Mouse (Mus musculus) neural tube, embryonic 14.5 days (tissue): ENCODE measurements around the gene Poc1a. TPM values are rescaled to one million over a fixed set of nuclear protein-coding genes. Genes with fewer than 3 reads are reported as not detected.

ENCODE experiments used
- ATAC-seq: fragments of 200-750 bp; cut with Nextera tagmentation; 2 replicates; pipeline ENCODE4 v1.8.0; 2017; ENCODE audit warnings: low read depth, mild to moderate bottlenecking, moderate TSS enrichment, moderate library complexity
- H3K27ac ChIP-seq: fragments of 300-500 bp; sonication (generic); 2 replicates; pipeline ENCODE4 v1.5.1; 2014; ENCODE audit warnings: low read depth, mild to moderate bottlenecking, control low read depth, low read length, moderate library complexity, mixed read lengths
- H3K27me3 ChIP-seq: fragments of 300-500 bp; sonication (generic); 2 replicates; pipeline ENCODE4 v1.6.1; 2014; ENCODE audit warnings: low read length; ENCODE audit not compliant: control insufficient read depth, insufficient read depth
- H3K36me3 ChIP-seq: fragments of 300-500 bp; sonication (generic); 2 replicates; pipeline ENCODE4 v1.6.1; 2014; ENCODE audit warnings: low read length, mixed read lengths; ENCODE audit not compliant: control insufficient read depth, insufficient read depth
- H3K4me1 ChIP-seq: fragments of 300-500 bp; sonication (generic); 2 replicates; pipeline ENCODE4 v1.6.1; 2014; ENCODE audit warnings: low read length; ENCODE audit not compliant: control insufficient read depth, insufficient read depth
- H3K4me2 ChIP-seq: fragments of 300-500 bp; sonication (generic); 2 replicates; pipeline ENCODE4 v1.6.1; 2014; ENCODE audit warnings: mild to moderate bottlenecking, low read depth, low read length, control low read depth
- H3K4me3 ChIP-seq: fragments of 300-500 bp; sonication (generic); 2 replicates; pipeline ENCODE4 v1.5.1; 2014; ENCODE audit warnings: low read depth, low read length, control low read depth, mixed read lengths
- H3K9ac ChIP-seq: fragments of 300-500 bp; sonication (generic); replicated peaks from 2 replicates; pipeline ENCODE4 v1.6.1; 2014; ENCODE audit warnings: low read depth, mild to moderate bottlenecking, control low read depth, low read length, mixed read lengths
- H3K9me3 ChIP-seq: fragments of 300-500 bp; sonication (generic); 2 replicates; pipeline ENCODE4 v1.6.1; 2016; ENCODE audit warnings: low read length; ENCODE audit not compliant: control insufficient read depth
- WGBS: fragments of 180-500 bp; shearing (Covaris S2); extraction: QIAGEN DNeasy Blood & Tissue Kit; methylation state at CpG from one replicate; pipeline ENCODE4 v1.1.7; 2014; 5-methylcytosine and 5-hydroxymethylcytosine counted together
- polyA plus RNA-seq: library from polyadenylated mRNA; unstranded; fragments of >200 nt; fragmentation: Nextera tagmentation; extraction: Ambion mirVana; gene quantifications from 2 replicates; pipeline ENCODE4 v1.2.1, GENCODE M21; 2014

Gene Poc1a
- polyA plus RNA-seq, 1 experiment from 2014 or later, result 5.8 TPM

GRCm38 (mm10) chr9:106345630-106346029, 64.8 kb downstream of the Poc1a start:
- Histone ChIP-seq H3K4me2 (no peak overlapping the region), H3K9me3 (no peaks in the 10 kb centered on the region), H3K4me3 (no peak overlapping the region), H3K27ac (no peak overlapping the region), H3K9ac (no peak overlapping the region), H3K4me1 (no peaks in the 10 kb centered on the region), H3K27me3 (no peaks in the 10 kb centered on the region), H3K36me3 (no peaks in the 10 kb centered on the region)
- 74% methylated on average over 6 of the region's 6 CpGs for WGBS
- no peak for ATAC-seq

- Histone ChIP-seq H3K4me1 (no peaks in the 10 kb centered on the region), H3K27me3 (no peaks in the 10 kb centered on the region), H3K36me3 (no peaks in the 10 kb centered on the region), H3K27ac (no peak overlapping the region), H3K4me3 (no peak overlapping the region), H3K9ac (no peak overlapping the region), H3K4me2 (no peak overlapping the region), H3K9me3 (no peaks in the 10 kb centered on the region)
- WGBS, result 68% methylated on average over 10 of the region's 10 CpGs
- no peak for ATAC-seq
Measured at GRCm38 (mm10) chr9:106348281-106348680, 67.4 kb downstream of the Poc1a start.

- no peak overlapping the region for H3K4me3 ChIP-seq
- H3K27ac ChIP-seq, result no peak overlapping the region
- H3K9me3 ChIP-seq, result no peaks in the 10 kb centered on the region
- peak; percentile 49; the same call in 1 of the 2 replicates for ATAC-seq
- WGBS, result 69% methylated on average over 2 of the region's 2 CpGs
- no peaks in the 10 kb centered on the region for H3K27me3 ChIP-seq
- no peaks in the 10 kb centered on the region for H3K36me3 ChIP-seq
- H3K4me2 ChIP-seq, result no peak overlapping the region
- H3K4me1 ChIP-seq, result no peaks in the 10 kb centered on the region
- no peak overlapping the region for H3K9ac ChIP-seq
Measured at GRCm38 (mm10) chr9:106349075-106349474, 68.2 kb downstream of the Poc1a start.

- ATAC-seq, result no peak
- Histone ChIP-seq H3K9me3 (no peaks in the 10 kb centered on the region), H3K4me1 (no peaks in the 10 kb centered on the region), H3K27ac (no peak overlapping the region), H3K9ac (no peak overlapping the region), H3K4me3 (no peak overlapping the region), H3K27me3 (no peaks in the 10 kb centered on the region), H3K36me3 (no peaks in the 10 kb centered on the region), H3K4me2 (no peak overlapping the region)
- WGBS, result 64% methylated on average over 6 of the region's 6 CpGs
Measured at GRCm38 (mm10) chr9:106351178-106351577, 70.3 kb downstream of the Poc1a start.

GRCm38 (mm10) chr9:106353779-106354178, 72.9 kb downstream of the Poc1a start:
- Histone ChIP-seq H3K4me2 (no peak overlapping the region), H3K4me1 (no peaks in the 10 kb centered on the region), H3K27ac (no peak overlapping the region), H3K36me3 (no peaks in the 10 kb centered on the region), H3K9ac (no peak overlapping the region), H3K4me3 (no peak overlapping the region), H3K27me3 (no peaks in the 10 kb centered on the region), H3K9me3 (no peaks in the 10 kb centered on the region)
- 76% methylated on average over 6 of the region's 6 CpGs for WGBS
- ATAC-seq, result no peak

GRCm38 (mm10) chr9:106354810-106355209, 73.9 kb downstream of the Poc1a start:
- H3K27me3 ChIP-seq, result no peaks in the 10 kb centered on the region
- H3K27ac ChIP-seq, result no peak overlapping the region
- H3K4me1 ChIP-seq, result no peaks in the 10 kb centered on the region
- no peaks in the 10 kb centered on the region for H3K36me3 ChIP-seq
- H3K4me3 ChIP-seq, result no peak overlapping the region
- H3K9ac ChIP-seq, result no peak overlapping the region
- no peak overlapping the region for H3K4me2 ChIP-seq
- no peak for ATAC-seq
- no peaks in the 10 kb centered on the region for H3K9me3 ChIP-seq
- WGBS, result 88% methylated on average over 6 of the region's 6 CpGs

DNA sequence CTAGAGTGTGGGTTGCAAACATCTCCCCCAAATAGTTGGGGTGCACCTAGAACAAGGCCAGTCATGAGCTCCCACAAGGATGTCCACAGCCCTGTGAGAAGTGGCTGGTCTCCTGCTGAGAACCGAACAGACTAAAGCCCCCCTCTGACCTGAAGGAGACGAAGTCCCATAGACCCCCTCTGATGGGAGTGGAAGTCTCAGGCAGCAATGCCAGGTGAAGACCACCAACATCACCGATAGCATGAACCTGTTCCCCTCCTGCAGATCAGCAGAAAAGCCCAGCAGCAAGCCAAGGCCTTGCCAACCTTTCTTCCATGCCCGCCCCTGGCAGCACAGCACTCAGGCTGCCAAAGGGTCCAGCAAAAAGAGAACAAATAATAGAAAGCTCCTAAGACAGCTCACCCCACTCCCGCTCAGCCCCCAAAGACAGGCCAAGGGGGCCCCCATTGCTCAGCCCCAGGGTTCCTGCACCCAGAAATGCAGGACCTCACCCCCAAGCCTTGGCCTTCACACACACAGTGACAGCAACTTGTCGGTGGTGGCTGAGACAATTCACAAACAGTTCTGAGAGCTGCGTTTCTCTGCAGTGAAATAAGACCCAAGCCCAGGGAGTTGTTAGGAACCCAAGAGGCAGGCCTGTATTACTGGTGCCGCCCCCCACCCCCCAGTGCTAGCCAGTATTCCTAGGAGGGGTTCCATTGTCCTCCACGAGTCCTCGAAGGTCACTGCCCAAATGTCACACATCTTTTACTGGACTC, 74.5 kb downstream of the Poc1a start:
- ATAC-seq, result no peak
- WGBS, result 69% methylated on average over 10 of the region's 10 CpGs
- Histone ChIP-seq H3K4me1 (no peaks in the 10 kb centered on the region), H3K4me2 (no peak overlapping the region), H3K9ac (no peak overlapping the region), H3K9me3 (no peaks in the 10 kb centered on the region), H3K27ac (no peak overlapping the region), H3K4me3 (no peak overlapping the region), H3K36me3 (no peaks in the 10 kb centered on the region), H3K27me3 (no peaks in the 10 kb centered on the region)

GRCm38 (mm10) chr9:106355975-106356286, 75.1 kb downstream of the Poc1a start:
- Histone ChIP-seq H3K27ac (no peak overlapping the region), H3K9ac (no peak overlapping the region), H3K9me3 (no peaks in the 10 kb centered on the region)

DNA sequence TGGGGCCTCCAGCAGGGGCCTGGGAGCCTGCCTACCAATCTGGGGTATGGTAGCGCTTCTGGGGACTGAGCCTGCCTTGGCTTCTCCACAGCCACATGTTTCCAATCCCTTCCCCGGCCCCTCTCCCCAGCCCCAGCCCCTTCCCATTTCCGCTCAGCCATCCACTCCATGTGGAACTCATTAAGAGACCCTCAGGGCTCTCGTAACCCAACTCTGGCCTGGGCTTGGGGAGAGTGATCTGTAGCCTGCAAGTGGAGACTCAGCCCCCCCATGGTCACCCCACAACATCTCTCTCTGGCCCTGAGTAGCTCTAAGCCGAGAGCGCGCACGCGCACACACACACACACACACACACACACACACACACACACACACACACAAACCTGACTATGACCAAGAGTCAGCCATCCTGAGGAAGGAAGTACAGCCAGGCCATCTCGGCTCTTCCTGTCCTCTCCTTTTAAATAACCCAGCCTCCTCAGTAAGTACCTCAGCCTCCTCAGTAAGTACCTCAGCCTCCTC, 75.5 kb downstream of the Poc1a start:
- Histone ChIP-seq H3K4me2 (no peak overlapping the region), H3K9me3 (no peaks in the 10 kb centered on the region), H3K36me3 (no peaks in the 10 kb centered on the region), H3K4me1 (no peaks in the 10 kb centered on the region), H3K27ac (no peak overlapping the region), H3K4me3 (no peak overlapping the region), H3K9ac (no peak overlapping the region), H3K27me3 (no peaks in the 10 kb centered on the region)
- 0 out of 2 replicates have a peak, but pooled peaks have one; percentile 28 for ATAC-seq
- 74% methylated on average over 10 of the region's 10 CpGs for WGBS

More at GRCm38 (mm10) chr9:106355975-106356286, 75.1 kb downstream of the Poc1a start:
- Histone ChIP-seq H3K4me3 (no peak overlapping the region), H3K36me3 (no peaks in the 10 kb centered on the region), H3K4me1 (no peaks in the 10 kb centered on the region), H3K27me3 (no peaks in the 10 kb centered on the region), H3K4me2 (no peak overlapping the region)
- ATAC-seq, result 0 out of 2 replicates have a peak, but pooled peaks have one; percentile 28
